Mouse (Mus musculus): ENCODE measurements around the gene Gdf11.

Gdf11 gene

DNA sequence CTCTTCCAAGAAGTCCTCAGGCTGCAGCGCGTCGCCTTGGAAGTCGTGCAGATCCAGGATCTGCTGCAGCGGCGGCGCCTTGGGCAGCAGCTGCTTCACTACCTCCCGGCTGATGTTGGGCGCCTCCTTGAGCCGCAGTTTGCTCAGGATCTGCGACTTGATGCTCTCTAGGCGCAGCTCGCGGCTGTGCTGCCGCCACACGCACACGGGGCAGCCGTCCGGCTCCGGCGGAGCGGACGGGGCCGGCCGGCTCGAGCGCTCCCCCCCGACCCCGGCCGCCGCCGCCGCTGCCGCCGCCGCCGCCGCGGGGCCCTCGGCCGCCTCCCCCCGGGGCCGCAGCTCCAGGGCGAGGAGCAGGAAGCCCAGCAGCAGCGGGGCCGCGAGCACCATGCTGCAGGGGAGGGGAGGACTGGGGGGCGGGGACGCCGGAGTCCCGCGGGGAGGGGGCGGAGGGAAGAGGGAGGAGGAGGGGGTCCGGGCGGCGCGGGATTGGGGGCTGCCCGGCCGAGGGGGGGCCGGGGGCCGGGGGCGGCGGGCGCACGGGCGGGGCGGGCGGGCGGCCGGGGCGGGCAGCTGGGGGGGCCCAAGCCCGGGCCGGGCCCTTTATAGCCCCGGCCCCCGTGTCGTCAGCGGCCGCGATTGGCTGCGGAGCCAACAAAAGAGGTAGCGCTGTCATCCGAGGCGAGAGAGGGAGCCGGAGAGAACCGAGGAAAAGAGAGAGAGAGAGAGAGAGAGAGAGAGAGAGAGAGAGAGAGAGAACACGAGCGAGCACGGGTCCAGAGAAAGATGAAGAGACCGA is at the start of gene Gdf11:
Gdf11 (minus strand) TSS at position 423 of the 799 bp plus-strand sequence.
- DNase-seq, result peak; percentile 17

DNA sequence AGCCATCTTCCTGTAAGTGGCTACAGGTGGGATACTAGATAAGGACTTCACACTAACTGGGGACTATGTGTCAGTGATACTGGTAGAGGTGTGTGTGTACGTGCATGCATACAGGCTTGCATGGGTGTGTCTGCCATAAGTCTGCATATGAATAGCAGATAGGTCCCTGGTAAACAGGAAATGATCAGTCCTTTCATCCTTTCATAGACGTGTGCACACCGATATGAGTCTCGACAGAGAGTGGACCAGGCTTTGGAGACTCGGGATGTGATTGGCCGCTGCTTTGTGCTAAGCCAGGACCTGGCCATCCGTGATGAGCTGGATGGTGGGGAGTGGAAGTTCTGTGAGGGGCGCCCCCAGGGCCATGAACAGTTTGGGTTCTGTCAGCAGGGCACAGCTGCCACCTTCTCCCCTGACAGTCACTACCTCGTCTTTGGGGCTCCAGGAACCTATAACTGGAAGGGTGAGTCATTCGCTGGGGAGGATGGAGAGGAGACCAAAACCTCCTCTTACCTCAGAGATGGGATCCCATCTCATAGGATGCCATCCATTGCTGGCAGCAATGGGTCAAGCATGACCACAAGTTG is 49.0 kb upstream of the Gdf11 start:
- DNase-seq, result peak; percentile 21

DNA sequence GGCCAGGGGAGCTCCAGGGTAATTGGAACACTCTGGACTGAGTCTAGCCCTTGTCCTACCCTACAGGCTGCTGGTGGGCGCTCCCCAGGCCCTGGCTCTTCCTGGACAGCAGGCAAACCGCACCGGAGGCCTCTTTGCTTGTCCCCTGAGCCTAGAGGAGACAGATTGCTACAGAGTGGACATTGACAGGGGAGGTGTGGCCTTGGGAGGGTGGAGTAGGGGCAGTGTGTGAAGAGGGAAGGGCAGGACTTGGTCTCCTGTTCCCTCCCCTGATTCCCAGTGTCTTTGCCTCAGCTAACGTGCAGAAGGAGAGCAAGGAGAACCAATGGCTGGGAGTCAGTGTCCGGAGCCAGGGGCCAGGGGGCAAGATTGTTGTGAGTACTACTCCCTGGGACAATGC is 47.5 kb upstream of the Gdf11 start:
- DNase-seq, result peak; percentile 55

DNA sequence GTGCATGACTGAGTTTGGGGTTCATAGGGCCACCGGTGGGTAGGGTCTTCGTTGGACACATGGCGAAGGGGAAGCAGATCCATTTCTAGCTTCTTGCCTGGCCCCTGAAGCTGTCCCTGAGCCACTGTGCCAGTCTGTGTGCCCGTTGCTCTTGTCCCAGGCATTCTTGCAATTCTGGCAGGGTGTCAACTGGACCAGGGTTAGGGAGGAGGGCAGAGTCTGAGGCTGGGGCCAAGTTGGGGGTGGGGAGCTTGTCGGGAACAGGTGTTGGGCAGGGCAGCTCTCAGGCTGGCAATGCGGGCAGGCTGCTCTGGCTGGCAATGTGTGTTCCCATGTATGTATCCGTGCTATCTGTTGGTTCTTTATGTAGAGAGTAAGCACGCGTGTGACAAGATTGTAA is 46.9 kb upstream of the Gdf11 start:
- peak; percentile 97 for DNase-seq

DNA sequence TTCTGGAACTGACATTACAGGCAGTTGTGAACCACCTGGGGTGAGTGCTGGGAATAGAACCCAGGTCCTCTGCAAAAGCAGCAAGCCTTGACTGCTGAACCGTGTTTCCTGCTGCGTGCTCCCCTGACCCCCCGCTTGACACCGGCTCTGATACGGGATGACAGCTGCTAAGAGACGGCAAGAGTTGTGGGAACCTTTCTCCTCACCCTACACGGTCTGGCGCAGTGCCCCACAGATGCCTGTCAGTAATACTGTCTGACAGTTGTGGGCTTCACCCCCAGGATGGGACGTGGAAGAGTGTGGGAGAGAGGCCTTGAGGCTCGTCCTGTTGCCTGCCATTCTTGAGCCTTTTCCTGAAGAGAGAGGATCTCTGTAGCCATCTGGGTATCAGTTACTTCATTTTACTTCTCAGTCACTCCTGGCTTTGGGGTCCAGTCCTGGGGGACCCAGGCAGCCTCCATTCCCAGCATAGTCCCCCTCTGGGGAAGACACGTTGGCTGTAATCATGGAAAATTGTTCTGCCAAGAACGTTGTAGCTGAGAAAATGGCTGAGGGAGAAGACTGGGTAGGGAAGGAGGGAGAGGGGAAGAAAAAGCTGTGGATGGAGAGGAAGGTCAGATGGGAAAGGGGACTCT is 46.4 kb upstream of the Gdf11 start:
- DNase-seq, result peak; percentile 65

DNA sequence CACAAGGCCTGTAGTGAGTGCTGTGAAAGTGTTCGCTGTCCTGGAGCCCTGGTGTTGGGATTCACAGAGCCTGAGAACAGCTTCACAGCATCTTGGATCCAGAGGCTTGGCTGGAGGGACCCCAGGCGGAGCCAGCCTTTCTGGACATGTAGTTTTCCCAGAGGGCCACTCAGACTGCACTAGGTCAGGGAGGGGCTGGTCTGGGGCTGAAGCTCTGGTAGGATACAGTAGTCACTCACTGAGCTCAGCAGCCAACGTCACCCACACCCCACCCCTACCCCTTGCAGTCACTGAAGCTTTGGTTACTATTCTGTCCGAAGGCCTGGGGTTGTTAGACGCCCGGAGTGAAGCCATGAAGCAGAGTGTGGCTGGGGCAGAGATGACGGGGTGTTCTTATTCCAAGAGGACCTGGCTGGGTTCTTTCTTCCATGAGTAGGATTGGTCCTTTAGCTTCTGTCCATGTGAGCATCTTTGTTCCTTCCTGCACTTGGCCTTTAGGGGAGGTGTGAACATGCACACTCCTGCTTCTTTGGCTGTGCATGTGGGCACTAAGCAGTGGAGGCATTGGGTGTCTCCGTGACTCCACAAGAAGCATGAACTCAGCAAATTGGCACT is 44.4 kb upstream of the Gdf11 start:
- DNase-seq, result peak; percentile 60

DNA sequence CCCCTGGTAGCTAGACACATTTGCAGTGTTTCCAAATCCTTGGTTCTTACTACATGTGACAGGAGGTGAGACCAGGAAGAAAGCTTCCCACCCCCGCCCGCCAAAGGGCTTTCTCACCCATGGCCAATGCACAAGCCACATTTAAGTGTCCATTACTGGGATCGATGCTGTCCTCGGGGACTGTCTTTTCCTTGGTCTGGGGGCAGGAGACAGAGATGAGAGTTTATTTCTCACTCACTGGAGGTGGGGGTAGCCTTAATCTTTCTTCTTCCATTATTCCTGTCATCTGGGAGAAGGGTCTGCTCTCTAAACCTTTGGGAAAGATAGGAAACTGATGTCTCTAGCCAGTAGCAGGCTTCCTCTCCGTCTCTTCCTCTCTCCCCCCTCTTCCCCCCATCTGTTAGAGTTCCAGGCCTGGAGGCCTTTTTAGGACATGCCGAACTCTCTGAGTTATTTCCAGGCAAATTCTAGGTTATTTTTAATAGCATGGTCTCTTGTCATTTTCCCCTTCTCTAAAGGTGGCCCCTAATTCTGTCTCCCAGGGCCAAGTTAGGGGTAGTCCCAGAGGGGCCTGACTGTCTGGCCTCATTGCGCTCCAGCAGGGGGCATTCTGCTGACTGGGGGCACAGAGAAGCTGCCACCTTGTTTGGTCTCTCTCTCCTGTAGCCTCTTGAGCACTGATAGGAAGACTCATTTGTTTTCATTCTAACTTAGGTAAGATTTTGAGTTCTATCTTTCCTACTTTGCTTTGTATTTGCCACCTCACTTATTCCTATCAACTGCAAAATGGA is 43.7 kb upstream of the Gdf11 start:
- DNase-seq, result peak; percentile 47

DNA sequence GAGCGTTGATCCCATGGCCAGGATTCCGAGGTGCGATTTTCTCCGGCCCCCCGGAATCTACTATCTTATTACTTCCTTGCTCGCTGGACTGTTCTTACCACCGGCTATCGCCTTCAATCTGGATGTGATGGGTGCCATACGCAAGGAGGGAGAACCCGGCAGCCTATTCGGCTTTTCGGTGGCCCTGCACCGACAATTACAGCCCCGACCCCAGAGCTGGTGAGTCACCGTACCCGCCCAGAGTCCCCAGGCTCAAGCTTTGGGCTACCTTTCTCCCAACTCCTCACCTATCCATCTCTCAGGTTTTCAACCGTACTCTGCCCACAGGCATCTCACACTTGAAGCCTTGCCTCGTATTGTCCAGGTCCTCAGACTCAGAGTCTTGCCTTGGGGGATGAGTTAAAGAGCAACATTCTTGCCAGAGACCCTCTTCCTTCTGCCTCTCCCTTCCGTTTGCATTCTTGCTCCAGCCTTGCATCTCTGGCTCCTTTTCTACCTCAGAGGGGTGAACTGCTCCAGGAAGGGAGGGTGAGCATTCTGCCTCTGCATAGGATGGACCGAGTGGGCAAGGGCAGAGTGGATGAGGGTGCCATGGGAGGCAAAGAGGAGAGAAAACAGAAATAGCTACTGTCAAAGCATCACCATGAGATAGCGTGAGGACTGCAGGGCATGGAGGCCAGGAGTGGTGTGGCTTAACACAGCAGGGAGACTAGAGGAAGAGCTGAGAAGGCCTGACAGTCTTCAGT is 42.6 kb upstream of the Gdf11 start:
- DNase-seq, result peak; percentile 52

DNA sequence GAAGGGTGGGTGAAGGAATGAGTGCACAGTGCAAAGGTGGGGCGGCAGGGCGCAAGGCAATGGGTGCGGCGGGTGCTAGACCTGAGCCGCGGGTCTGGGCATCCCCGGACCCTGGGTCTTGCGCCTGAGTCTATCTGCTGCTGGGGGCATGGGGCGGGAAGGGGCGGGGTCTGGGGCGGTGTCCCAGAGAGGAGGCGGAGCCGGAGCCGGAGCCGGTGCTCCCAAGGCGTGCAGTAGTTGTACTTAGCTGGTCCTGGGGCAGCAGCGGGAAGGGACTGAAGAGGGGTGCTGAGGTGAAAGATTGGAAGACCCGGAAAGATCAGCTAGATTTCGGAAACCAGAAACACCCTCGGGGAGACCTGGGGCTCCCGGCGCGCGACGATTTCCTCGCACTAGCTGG is 42.1 kb upstream of the Gdf11 start, which contains the start of gene Itga7:
Itga7 (plus strand) TSS at position 245 of the 400 bp plus-strand sequence.
- peak; percentile 61 for DNase-seq

DNA sequence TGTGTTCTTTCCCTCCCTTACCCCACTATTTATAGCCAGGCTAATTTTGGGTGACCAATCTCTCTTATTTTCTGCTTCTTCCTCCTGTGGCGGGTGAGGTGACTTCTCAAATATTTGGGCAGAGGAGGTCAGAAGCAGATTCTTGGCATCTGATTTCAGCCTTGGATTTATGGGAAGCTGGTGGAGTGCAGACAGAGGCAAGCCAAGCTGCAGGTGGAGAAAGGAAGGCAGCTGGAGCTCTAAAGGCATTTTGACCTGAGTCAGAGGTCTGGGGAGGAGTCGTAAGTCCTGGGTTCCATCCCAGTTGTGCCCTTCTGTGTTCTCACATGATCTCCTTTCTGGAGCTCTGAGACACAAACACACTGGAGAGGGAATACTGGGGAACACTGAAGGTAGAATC is 39.9 kb upstream of the Gdf11 start:
- DNase-seq, result peak; percentile 7

DNA sequence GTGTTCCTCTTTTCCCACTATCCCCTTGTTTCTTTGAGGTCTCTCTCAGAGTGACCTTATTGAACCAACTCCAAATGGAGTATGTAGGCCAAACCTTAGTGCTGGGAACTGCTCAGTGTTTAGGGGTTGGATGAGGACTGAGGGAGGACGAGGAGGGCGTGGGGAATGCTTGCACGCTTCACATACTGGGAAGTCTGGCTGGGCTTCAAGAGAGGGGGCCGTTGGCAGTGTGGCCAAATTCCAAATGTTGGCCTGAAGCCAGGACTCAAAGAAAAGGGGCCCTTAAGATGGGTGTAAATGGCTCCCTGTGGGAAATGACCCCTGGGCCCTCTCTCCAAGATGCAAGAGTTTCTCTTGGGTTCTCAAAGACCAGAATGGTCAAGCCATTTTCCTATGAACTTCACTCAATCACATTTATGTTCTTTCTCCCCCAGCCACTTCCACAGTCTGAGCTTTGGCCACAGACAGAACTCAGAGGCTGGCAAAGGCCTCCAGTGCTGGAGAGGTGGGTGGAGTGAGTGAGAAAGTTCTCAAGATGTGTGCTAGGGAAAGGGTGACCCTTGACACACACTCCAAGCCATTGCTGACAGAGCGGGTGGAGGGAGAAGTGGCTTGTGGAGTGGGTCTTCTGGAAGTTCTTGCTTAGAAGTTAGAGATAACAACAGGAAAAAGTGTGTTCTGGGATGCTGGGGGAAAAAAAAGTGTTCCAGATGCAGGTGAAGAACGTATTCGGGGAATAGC is 38.3 kb upstream of the Gdf11 start:
- DNase-seq, result peak; percentile 27

DNA sequence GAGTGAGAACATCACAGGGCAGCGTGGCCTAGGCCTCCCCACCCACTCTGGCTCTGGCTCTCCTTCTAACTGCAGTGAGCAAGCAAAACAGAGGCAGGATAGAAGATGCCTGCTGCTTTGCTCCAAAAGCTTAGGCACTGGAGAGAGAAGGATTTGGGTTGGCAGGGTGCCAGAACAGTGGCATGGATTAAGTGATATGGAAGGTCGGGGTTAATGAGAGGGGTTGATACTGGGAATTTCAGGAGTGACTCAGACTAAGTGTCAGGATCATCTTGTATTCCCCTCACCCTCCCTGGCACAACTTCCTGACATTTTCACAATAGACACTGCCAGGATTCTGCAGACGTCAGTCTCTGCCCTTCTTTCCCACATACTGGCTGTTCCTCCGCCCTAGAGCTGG is 36.8 kb upstream of the Gdf11 start:
- DNase-seq, result peak; percentile 20

DNA sequence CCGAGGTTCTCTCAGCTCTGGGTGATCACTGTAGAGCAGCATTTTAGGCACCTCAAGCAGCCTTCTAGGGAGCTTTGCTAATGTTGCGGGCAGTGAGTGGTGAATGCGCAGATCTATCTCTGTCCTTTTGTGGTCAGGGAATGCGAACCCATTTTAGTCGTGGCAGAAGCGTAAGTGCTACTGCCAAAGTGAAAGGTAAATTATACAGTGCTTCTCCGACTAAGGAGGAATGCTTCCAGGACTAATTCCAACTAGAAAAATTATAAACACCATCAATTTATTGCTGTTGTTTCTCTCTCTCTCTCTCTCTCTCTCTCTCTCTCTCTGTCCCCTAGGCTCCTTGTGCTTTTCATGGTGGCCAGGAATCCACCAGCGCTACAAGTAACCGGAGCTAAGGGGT is 32.4 kb upstream of the Gdf11 start, which contains the start of gene Bloc1s1:
Bloc1s1 (minus strand) TSS at position 101 of the 400 bp plus-strand sequence.
- DNase-seq, result no peak

DNA sequence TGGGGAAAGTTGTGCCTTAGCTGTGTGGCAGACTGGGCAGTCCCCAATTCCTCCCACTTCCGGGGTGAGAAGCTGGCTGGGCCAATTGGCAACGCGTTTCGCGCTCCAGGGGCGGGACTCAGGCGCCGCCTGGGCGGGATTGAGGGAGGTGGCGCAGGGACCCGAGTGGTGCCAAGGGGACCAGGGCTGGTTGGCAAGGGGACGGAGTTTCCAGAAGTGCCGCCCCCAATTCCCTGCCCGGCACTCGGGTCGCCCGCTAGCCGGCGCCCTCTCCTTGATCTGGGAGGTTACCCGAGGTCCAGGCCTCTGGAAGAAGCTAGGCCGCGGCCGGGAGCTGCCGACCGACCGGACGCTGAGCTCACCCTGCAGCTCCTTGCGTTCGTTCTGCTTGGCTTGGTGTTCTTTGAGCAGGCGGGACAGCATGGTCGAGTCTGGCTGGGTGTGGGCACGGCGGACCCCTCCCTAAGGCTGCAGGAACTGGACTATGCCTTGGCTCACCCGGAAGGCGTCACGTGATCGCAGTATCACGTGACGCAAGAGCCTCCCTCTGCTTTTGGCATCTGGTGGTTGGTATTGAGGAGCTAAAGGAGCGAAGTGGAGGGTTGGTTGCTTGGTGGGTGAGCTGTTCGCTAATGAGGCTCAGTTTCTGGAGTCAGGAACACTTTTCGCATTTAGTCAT is 31.6 kb upstream of the Gdf11 start:
- DNase-seq, result peak; percentile 96

DNA sequence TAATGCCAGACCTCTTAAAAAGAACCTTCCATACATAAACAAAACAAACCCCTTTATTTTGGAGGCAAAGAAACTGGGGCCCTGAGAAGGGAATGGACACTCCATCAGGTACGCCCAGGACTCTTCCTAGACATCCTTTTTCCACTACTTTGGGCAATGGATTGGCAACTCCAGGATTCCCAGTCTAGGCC is 31.2 kb upstream of the Gdf11 start, which contains the start of gene Rdh5:
Rdh5 (minus strand) TSS at position 67 of the 191 bp plus-strand sequence.
- no peak for DNase-seq

DNA sequence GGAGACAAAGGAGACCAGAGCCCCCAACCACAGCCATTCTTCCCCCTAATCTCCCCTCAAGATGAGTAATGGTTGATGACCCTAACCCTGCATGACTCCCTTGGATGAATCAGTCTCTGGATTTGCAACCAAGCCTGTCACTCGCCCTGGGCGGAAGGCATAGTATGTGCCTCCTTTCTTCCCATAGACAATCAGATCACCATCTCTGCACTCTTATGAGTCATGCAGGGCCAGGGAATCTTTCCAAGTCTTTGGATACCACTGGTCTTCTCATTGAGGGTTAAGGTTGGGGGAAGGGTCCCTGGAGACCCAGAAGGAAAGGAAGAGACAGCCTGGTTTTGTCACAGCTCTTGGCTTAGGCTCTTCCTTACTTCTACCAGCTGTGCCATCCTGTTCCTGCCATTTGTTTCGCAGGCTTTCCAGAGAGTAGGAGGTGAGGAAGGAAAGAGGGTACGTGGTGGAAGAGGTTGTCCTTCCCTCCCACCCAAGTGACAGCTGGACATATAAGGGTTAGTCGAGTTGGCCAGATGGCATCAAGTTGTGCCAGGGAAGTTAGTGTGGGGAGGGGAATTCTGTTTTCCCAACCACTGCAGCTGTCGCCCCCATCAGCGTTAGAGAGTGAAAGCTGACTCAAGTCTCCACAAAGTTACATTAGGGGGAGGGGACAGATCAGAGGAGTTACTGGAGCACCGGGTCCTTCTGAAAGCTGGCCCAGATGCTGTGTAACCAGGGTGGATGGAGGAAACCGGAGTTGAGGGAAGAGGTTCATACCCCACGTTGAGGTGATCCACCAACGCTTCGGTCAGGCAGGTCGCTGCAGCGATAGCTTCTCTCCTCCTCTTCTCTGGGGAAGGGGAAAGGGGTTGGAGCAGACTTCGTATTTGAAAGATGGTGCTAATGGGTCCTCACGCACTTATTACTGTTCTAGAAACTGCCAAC is 30.6 kb upstream of the Gdf11 start:
- peak; percentile 64 for DNase-seq

DNA sequence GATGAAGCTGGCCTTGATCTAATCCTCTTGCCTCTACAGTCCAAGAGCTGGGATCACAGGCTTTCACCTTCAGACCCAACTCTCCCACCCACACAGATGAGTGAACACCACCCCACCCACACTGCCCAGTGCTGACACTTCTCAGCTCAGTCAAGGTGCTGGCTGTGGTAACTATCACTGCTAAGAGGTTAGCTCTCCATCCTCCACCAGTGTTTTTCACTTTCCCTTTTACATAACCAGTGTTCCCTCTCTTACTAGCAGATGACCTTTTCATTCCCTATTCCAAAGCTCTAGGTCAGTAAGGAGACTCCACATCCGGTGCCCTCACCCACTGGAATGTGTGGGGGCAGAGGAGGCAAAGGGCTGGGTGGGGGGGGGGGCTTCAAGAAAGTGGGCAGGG is 29.7 kb upstream of the Gdf11 start:
- no peak for DNase-seq

DNA sequence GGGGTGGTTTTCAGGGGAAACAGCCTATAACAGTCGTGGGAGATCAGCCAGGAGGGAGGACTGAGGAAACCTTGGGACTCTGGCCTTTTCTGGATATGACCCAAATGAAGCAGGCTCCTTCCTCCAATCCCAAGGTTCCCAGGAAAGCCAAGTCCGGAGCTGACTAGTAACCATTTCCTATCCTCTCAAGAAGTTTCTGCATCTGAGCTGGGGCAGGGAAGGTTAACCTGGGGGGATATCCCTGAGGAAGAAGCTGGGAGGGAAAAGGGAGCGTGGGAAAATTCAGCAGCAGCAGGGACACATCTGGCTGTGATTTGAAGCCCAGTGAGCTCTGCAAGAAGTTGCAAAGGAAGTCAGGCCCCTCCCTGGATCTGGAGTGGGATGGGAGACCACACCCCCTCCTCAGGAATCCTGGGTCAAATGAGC is 29.2 kb upstream of the Gdf11 start:
- DNase-seq, result peak; percentile 52

DNA sequence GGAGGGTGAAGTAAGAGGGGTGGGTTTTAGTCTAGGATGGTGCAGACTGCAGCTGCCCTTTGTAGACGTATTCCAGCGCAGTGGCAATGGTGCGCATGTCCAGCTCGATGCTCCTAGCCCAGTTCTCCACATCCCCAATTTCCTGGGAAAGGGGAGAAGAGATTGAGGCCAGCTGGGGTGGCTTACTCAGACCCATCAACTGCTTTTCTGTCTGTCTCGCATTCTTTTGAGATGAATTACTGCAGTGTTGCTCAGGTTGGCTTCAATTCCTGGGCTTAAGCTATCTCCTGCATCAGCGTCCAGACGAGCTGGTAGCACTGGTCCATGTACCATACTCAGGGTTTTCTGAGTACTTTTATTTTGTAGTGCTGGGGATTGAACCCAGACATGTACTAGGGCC is 28.4 kb upstream of the Gdf11 start:
- peak; percentile 25 for DNase-seq

DNA sequence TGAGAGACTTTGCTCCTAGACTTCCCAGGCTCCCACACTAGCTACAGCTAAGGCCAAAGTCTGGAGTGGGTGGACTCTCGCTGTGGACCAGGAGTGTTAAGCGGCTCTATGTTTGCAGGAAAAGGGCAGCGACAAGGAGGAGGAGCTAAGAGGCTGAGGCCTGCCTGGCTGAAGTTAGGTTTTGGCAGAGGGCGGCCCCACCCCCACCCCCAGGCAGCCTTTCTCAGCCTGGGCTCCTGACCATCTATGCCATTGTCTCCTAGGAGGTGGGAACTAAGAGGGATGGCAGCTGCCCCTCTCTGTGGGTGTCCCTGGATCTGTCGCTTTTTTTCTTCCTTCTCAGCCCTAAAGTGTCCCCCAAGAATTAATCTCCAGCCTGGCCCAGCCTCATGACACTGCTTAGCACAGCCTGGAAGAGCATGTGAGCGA is 27.7 kb upstream of the Gdf11 start:
- peak; percentile 76 for DNase-seq
